Mouse (Mus musculus): Measurements from ENCODE around the gene Lhx2. TPM values are rescaled to one million over a fixed set of nuclear protein-coding genes. Genes with fewer than 3 reads are reported as not detected.

Gene Lhx2
- under 1 TPM in 1 of 2 experiments, not detected in 1; 0.15 TPM for total RNA-seq (2021)

GRCm38 (mm10) chr2:38338990-38339909 is at the start of gene Lhx2:
Gene Lhx2, plus strand, starts transcription at chr2:38339281.
- DNase-seq, result peak in 1 of 2 experiments; percentile 21
- intact Hi-C loops (cut with DNase I), result no loop called here

GRCm38 (mm10) chr2:38291526-38291925 is 47.6 kb upstream of the Lhx2 start:
- no peak for DNase-seq
- intact Hi-C loops (cut with DNase I), result no loop called here

- intact Hi-C loops (cut with DNase I), result no loop called here
- no peak for DNase-seq
Observed at GRCm38 (mm10) chr2:38295939-38296338, 43.1 kb upstream of the Lhx2 start.

- DNase-seq, result no peak
- intact Hi-C loops (cut with DNase I), result no loop called here
Observed at GRCm38 (mm10) chr2:38300941-38301340, 38.1 kb upstream of the Lhx2 start.

- intact Hi-C loops (cut with DNase I), result no loop called here
- DNase-seq, result no peak
Observed at GRCm38 (mm10) chr2:38305152-38305551, 33.9 kb upstream of the Lhx2 start.

GRCm38 (mm10) chr2:38312921-38313320 is 26.2 kb upstream of the Lhx2 start:
- intact Hi-C loops (cut with DNase I), result no loop called here
- DNase-seq, result no peak

- no peak for DNase-seq
- intact Hi-C loops (cut with DNase I), result no loop called here
Observed at GRCm38 (mm10) chr2:38313399-38313798, 25.7 kb upstream of the Lhx2 start.

GRCm38 (mm10) chr2:38319086-38319485 is 20.0 kb upstream of the Lhx2 start:
- intact Hi-C loops (cut with DNase I), result no loop called here
- no peak for DNase-seq

GRCm38 (mm10) chr2:38320911-38321310 is 18.2 kb upstream of the Lhx2 start:
- intact Hi-C loops (cut with DNase I), result no loop called here
- DNase-seq, result no peak

GRCm38 (mm10) chr2:38323380-38323779 is 15.7 kb upstream of the Lhx2 start:
- no peak for DNase-seq
- intact Hi-C loops (cut with DNase I), result no loop called here

GRCm38 (mm10) chr2:38326671-38327070 is 12.4 kb upstream of the Lhx2 start:
- DNase-seq, result no peak
- intact Hi-C loops (cut with DNase I), result no loop called here

GRCm38 (mm10) chr2:38333586-38334119 is 5.4 kb upstream of the Lhx2 start:
- intact Hi-C loops (cut with DNase I), result no loop called here
- DNase-seq, result no peak

- intact Hi-C loops (cut with DNase I), result no loop called here
- DNase-seq, result peak in 1 of 2 experiments; percentile 14
Observed at GRCm38 (mm10) chr2:38336606-38337005, 2.5 kb upstream of the Lhx2 start.

GRCm38 (mm10) chr2:38337091-38337640 is 1.9 kb upstream of the Lhx2 start:
- intact Hi-C loops (cut with DNase I), result no loop called here
- no peak for DNase-seq

GRCm38 (mm10) chr2:38337681-38338080 is 1.4 kb upstream of the Lhx2 start:
- intact Hi-C loops (cut with DNase I), result no loop called here
- no peak for DNase-seq

- intact Hi-C loops (cut with DNase I), result no loop called here
- DNase-seq, result no peak
Observed at GRCm38 (mm10) chr2:38338348-38338932, 641 bp upstream of the Lhx2 start.

GRCm38 (mm10) chr2:38339910-38340625 is 987 bp downstream of the Lhx2 start:
- DNase-seq, result no peak
- intact Hi-C loops (cut with DNase I), result no loop called here

GRCm38 (mm10) chr2:38340626-38341200 is 1.6 kb downstream of the Lhx2 start:
- intact Hi-C loops (cut with DNase I), result no loop called here

GRCm38 (mm10) chr2:38343573-38343972 is 4.5 kb downstream of the Lhx2 start:
- intact Hi-C loops (cut with DNase I), result no loop called here
- no peak for DNase-seq

More at GRCm38 (mm10) chr2:38340626-38341200, 1.6 kb downstream of the Lhx2 start:
- DNase-seq, result no peak

GRCm38 (mm10) chr2:38344727-38345126 is 5.6 kb downstream of the Lhx2 start:
- intact Hi-C loops (cut with DNase I), result no loop called here

More at GRCm38 (mm10) chr2:38344727-38345126, 5.6 kb downstream of the Lhx2 start:
- no peak for DNase-seq

Measured in heart, postnatal 10 days (tissue).